Mouse (Mus musculus): ENCODE data around the gene Irgq. TPM values are rescaled to one million over a fixed set of nuclear protein-coding genes. Genes with fewer than 3 reads are reported as not detected.

The Irgq gene
- total and polyA plus RNA-seq, 2 experiments from 2014 or later, result 20.0 to 103 TPM

GRCm38 (mm10) chr7:24538154-24538553 lies 7.7 kb downstream of the Irgq start:
- no peak overlapping the region for H3K4me2 ChIP-seq (ENCODE audit: low read depth, low read length)
- ATAC-seq (no peak), DNase-seq (ENCODE audit: low spot score) (peak; percentile 32)
- peaks cover 17% of the 10 kb centered on the region; the same call in 1 of the 2 replicates for H3K36me3 ChIP-seq (ENCODE audit: insufficient read depth, low read length)
- H3K27ac ChIP-seq, result peak overlapping the region; percentile 32; the same call in 1 of the 2 replicates
- 35% methylated on average over 5 of the region's 5 CpGs for WGBS
- no peak overlapping the region for H3K9ac ChIP-seq (replicated peaks; ENCODE audit: low read length)
- H3K4me3 ChIP-seq (ENCODE audit: low read length), result no peak overlapping the region
- H3K9me3 ChIP-seq (ENCODE audit: low read length), result no peaks in the 10 kb centered on the region
- no peaks in the 10 kb centered on the region for H3K4me1 ChIP-seq (ENCODE audit: insufficient read depth, low read length)
- H3K27me3 ChIP-seq (ENCODE audit: insufficient read depth, low read length), result no peaks in the 10 kb centered on the region
- no peak; the same call in 1 of the 2 replicates for TF ChIP-seq CTCF (IDR thresholded peaks at IDR 0.05; ENCODE audit: low read depth)

GRCm38 (mm10) chr7:24538701-24539100 lies 8.2 kb downstream of the Irgq start:
- no peak overlapping the region for H3K4me2 ChIP-seq (ENCODE audit: low read depth, low read length)
- H3K9me3 ChIP-seq (ENCODE audit: low read length), result no peaks in the 10 kb centered on the region
- H3K27me3 ChIP-seq (ENCODE audit: insufficient read depth, low read length), result no peaks in the 10 kb centered on the region
- ATAC-seq, result no peak
- 73% methylated on average over 5 of the region's 5 CpGs for WGBS
- DNase-seq (ENCODE audit: low spot score), result no peak
- H3K27ac ChIP-seq, result peak overlapping the region; percentile 32; the same call in 1 of the 2 replicates
- H3K9ac ChIP-seq (replicated peaks; ENCODE audit: low read length), result no peak overlapping the region
- no peak overlapping the region for H3K4me3 ChIP-seq (ENCODE audit: low read length)
- no peak for TF ChIP-seq CTCF (IDR thresholded peaks at IDR 0.05; ENCODE audit: low read depth)
- H3K36me3 ChIP-seq (ENCODE audit: insufficient read depth, low read length), result peaks cover 13% of the 10 kb centered on the region; the same call in 1 of the 2 replicates
- H3K4me1 ChIP-seq (ENCODE audit: insufficient read depth, low read length), result no peaks in the 10 kb centered on the region

GRCm38 (mm10) chr7:24539686-24540085 lies 9.2 kb downstream of the Irgq start:
- Histone ChIP-seq H3K4me2 (ENCODE audit: low read depth, low read length) (no peak overlapping the region), H3K9me3 (ENCODE audit: low read length) (no peaks in the 10 kb centered on the region), H3K4me1 (ENCODE audit: insufficient read depth, low read length) (no peaks in the 10 kb centered on the region), H3K27me3 (ENCODE audit: insufficient read depth, low read length) (no peaks in the 10 kb centered on the region), H3K4me3 (ENCODE audit: low read length) (no peak overlapping the region), H3K36me3 (ENCODE audit: insufficient read depth, low read length) (0 out of 2 replicates have a peak, but pooled peaks cover 6% of the 10 kb centered on the region), H3K9ac (replicated peaks; ENCODE audit: low read length) (no peak overlapping the region), H3K27ac (no peak overlapping the region)
- DNase-seq (ENCODE audit: low spot score) (no peak), ATAC-seq (no peak)
- no peak for TF ChIP-seq CTCF (IDR thresholded peaks at IDR 0.05; ENCODE audit: low read depth)
- 97% methylated on average over 4 of the region's 4 CpGs for WGBS

- DNase-seq (ENCODE audit: low spot score), result no peak
- no peaks in the 10 kb centered on the region for H3K27me3 ChIP-seq (ENCODE audit: insufficient read depth, low read length)
- no peak for ATAC-seq
- peak; percentile 41; the same call in 1 of the 2 replicates for TF ChIP-seq CTCF (IDR thresholded peaks at IDR 0.05; ENCODE audit: low read depth)
- H3K9me3 ChIP-seq (ENCODE audit: low read length), result no peaks in the 10 kb centered on the region
- no peak overlapping the region for H3K4me2 ChIP-seq (ENCODE audit: low read depth, low read length)
- H3K4me1 ChIP-seq (ENCODE audit: insufficient read depth, low read length), result peaks cover 10% of the 10 kb centered on the region; the same call in 1 of the 2 replicates
- WGBS, result 83% methylated on average over 2 of the region's 2 CpGs
- no peaks in the 10 kb centered on the region for H3K36me3 ChIP-seq (ENCODE audit: insufficient read depth, low read length)
- no peak overlapping the region for H3K4me3 ChIP-seq (ENCODE audit: low read length)
- no peak overlapping the region for H3K27ac ChIP-seq
- no peak overlapping the region for H3K9ac ChIP-seq (replicated peaks; ENCODE audit: low read length)
Measured at GRCm38 (mm10) chr7:24544506-24544905, 14.0 kb downstream of the Irgq start.

DNA sequence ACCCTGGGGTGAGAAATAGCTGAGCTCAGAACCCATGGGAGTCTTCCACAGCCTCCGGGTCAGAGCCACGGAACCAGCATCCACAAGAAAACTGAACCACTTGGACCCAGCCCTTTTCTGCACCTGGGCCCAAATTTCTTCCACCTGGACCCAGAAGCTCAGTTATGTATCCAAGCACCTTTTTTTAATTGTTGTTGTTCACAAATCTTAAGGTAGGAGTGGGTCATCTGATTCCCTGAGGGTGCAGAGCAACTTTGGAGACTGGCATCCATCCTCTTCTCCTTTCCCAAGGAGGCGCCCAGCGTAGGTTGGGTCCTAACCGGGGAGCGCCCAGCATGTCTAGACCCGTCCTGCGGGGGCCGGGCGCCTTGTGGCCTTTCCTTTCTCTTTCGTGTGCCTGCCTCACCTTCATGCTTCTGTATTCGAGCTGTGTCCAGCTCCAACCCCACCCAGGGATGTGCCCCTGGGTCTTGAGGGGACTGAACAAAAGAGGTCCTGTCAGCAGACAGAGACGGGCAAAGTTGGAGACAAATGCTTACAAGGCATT lies 15.7 kb downstream of the Irgq start, which contains the start of the genes Pinlyp and Xrcc1:
TSS of gene Pinlyp (minus strand) at position 51 of the 547 bp plus-strand sequence.
TSS of gene Xrcc1 (plus strand) at position 222 of the 547 bp plus-strand sequence.
- Histone ChIP-seq H3K4me1 (ENCODE audit: insufficient read depth, low read length) (peaks cover 10% of the 10 kb centered on the region; the same call in 1 of the 2 replicates), H3K4me3 (ENCODE audit: low read length) (peak within 1 kb of the TSS; percentile 87), H3K27me3 (ENCODE audit: insufficient read depth, low read length) (no peaks in the 10 kb centered on the region), H3K27ac (peak within 1 kb of the TSS; percentile 33), H3K4me2 (ENCODE audit: low read depth, low read length) (peak within 1 kb of the TSS; percentile 64), H3K9me3 (ENCODE audit: low read length) (no peaks in the 10 kb centered on the region), H3K9ac (replicated peaks; ENCODE audit: low read length) (peak within 1 kb of the TSS; percentile 77), H3K36me3 (ENCODE audit: insufficient read depth, low read length) (no peaks in the 10 kb centered on the region)
- peak; percentile 8; the same call in 1 of the 2 replicates for ATAC-seq
- TF ChIP-seq CTCF (IDR thresholded peaks at IDR 0.05; ENCODE audit: low read depth), result no peak
- no peak for DNase-seq (ENCODE audit: low spot score)
- 35% methylated on average over 13 of the region's 13 CpGs for WGBS

DNA sequence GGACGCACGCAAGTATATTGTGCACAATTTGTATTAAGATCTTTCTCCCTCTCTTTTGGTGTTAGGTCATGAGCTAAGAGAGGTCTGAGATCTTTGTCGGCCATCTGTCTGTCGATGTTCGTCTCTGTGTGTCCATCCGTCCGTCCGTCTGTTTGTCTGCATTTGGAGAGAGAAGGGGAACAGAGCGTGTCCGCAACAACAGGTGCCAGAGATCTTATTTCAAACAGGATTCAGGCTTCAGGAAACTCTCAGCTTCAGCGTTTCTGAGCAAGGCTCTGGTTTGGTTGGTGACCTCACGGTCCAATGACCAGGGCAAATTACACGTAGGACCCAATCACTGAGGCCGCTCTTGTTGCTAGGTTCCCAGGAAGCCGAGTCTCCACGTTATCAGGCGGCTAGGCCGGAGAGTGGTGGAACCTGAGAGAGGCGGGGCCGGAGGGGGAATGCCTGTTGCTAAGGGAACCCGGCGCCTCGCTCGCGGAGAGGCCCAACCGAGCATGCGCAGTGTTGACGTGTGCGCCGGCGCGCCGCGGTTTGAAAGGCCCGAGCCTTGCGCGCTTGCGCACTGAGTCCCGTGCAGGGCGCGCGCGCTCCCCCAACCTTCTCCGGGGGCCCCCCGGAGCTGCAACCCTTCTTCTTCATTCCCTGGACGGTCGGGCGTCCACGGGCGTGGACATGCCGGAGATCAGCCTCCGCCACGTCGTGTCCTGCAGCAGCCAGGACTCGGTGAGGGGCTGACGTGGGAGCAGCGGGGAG lies 16.3 kb downstream of the Irgq start:
- no peaks in the 10 kb centered on the region for H3K9me3 ChIP-seq (ENCODE audit: low read length)
- H3K4me2 ChIP-seq (ENCODE audit: low read depth, low read length), result peak overlapping the region; percentile 64
- TF ChIP-seq CTCF (IDR thresholded peaks at IDR 0.05; ENCODE audit: low read depth), result no peak
- WGBS, result under 1% methylated on average over 53 of the region's 57 CpGs
- ATAC-seq, result peak; percentile 99
- peak; percentile 100 for DNase-seq (ENCODE audit: low spot score)
- peak overlapping the region; percentile 87 for H3K4me3 ChIP-seq (ENCODE audit: low read length)
- H3K36me3 ChIP-seq (ENCODE audit: insufficient read depth, low read length), result no peaks in the 10 kb centered on the region
- peaks cover 10% of the 10 kb centered on the region; the same call in 1 of the 2 replicates for H3K4me1 ChIP-seq (ENCODE audit: insufficient read depth, low read length)
- H3K9ac ChIP-seq (replicated peaks; ENCODE audit: low read length), result peak overlapping the region; percentile 77
- H3K27ac ChIP-seq, result peak overlapping the region; percentile 33
- no peaks in the 10 kb centered on the region for H3K27me3 ChIP-seq (ENCODE audit: insufficient read depth, low read length)
